Mouse (Mus musculus) heart, embryonic 16.5 days (tissue): ENCODE data around the gene Itgb7. TPM values are rescaled to one million over a fixed set of nuclear protein-coding genes. Genes with fewer than 3 reads are reported as not detected.
A peak's percentile ranks its signal among the peaks of the same experiment; 100 is the strongest.
"Not testable (repeated sequence)": the region's sequence is repeated elsewhere in the genome, so short reads cannot be mapped to it uniquely, and the experiment has no call there.

Experiments
- ATAC-seq: fragments of 200-750 bp; cut with Nextera tagmentation; replicated peaks from 2 replicates; pipeline ENCODE4 v1.8.0; 2017; ENCODE audit warnings: moderate number of reproducible peaks; ENCODE audit not compliant: insufficient read depth, low FRiP score; ENCODE audit errors: extremely low read depth
- H3K27ac ChIP-seq: fragments of 300-500 bp; sonication (generic); 2 replicates; pipeline ENCODE4 v1.5.1; 2014; ENCODE audit warnings: mild to moderate bottlenecking, low read length, control low read depth, moderate library complexity
- H3K27me3 ChIP-seq: fragments of 300-500 bp; sonication (generic); 2 replicates; pipeline ENCODE4 v1.6.1; 2014; ENCODE audit warnings: low read length, mixed read lengths; ENCODE audit not compliant: control insufficient read depth, insufficient read depth
- H3K36me3 ChIP-seq: fragments of 300-500 bp; sonication (generic); 2 replicates; pipeline ENCODE4 v1.6.1; 2014; ENCODE audit not compliant: control insufficient read depth, insufficient read depth
- H3K4me1 ChIP-seq: fragments of 300-500 bp; sonication (generic); 2 replicates; pipeline ENCODE4 v1.6.1; 2014; ENCODE audit warnings: low read length, mixed read lengths; ENCODE audit not compliant: control insufficient read depth, insufficient read depth
- H3K4me2 ChIP-seq: fragments of 300-500 bp; sonication (generic); 2 replicates; pipeline ENCODE4 v1.6.1; 2014; ENCODE audit warnings: low read depth, mild to moderate bottlenecking, control low read depth, low read length
- H3K4me3 ChIP-seq: fragments of 300-500 bp; sonication (generic); 2 replicates; pipeline ENCODE4 v1.5.1; 2014; ENCODE audit warnings: mild to moderate bottlenecking, control low read depth, low read length
- H3K9ac ChIP-seq: fragments of 300-500 bp; sonication (generic); 2 replicates; pipeline ENCODE4 v1.6.1; 2014; ENCODE audit warnings: low read length, control low read depth
- H3K9me3 ChIP-seq: fragments of 300-500 bp; sonication (generic); replicated peaks from 2 replicates; pipeline ENCODE4 v1.6.1; 2016; ENCODE audit warnings: low read length; ENCODE audit not compliant: control insufficient read depth
- WGBS: fragments of 180-500 bp; shearing (Covaris S2); extraction: QIAGEN DNeasy Blood & Tissue Kit; methylation state at CpG from one replicate; pipeline ENCODE4 v1.1.7; 2014; 5-methylcytosine and 5-hydroxymethylcytosine counted together
- polyA plus RNA-seq: library from polyadenylated mRNA; unstranded; fragments of >200 nt; fragmentation: Nextera tagmentation; extraction: Ambion mirVana; gene quantifications from 2 replicates; pipeline ENCODE4 v1.2.1, GENCODE M21; 2015

The Itgb7 gene
- polyA plus RNA-seq, 1 experiment from 2014 or later: 6.9 TPM

GRCm38 (mm10) chr15:102235371-102236027 lies 3.8 kb upstream of the Itgb7 start:
- Histone ChIP-seq H3K9me3 (no peaks in the 10 kb centered on the region), H3K27me3 (no peaks in the 10 kb centered on the region), H3K4me1 (peaks cover 8% of the 10 kb centered on the region), H3K36me3 (no peaks in the 10 kb centered on the region), H3K4me2 (peak overlapping the region; percentile 43), H3K4me3 (no peak overlapping the region), H3K9ac (peak overlapping the region; percentile 33), H3K27ac (no peak overlapping the region)
- ATAC-seq: peak; percentile 25; the same call in 1 of the 2 replicates
- 27% methylated on average over 21 of the region's 21 CpGs for WGBS

DNA sequence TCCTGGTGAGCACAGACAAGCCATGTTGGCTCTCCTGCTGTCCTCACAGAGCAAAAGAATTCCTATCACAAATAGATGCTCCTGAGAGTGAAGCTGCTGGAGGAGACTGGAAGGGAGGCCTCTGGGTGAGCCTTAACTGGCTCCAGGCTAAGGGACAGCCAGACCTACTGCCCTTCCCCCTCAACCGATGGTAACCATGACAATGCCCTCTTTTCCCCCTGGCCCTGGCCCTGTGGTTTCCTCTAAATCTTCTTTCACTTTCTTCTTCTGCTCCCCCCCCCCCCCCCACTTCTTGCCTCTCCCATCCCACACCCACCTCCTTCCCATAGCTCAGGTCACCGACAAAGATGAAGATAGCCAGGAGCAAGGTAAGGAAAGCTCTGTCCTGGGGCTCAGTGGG lies 2.2 kb upstream of the Itgb7 start:
- Histone ChIP-seq H3K9me3 (no peaks in the 10 kb centered on the region), H3K27me3 (no peaks in the 10 kb centered on the region), H3K4me1 (peaks cover 8% of the 10 kb centered on the region), H3K4me3 (no peak overlapping the region), H3K9ac (no peak overlapping the region), H3K4me2 (no peak overlapping the region), H3K27ac (no peak overlapping the region), H3K36me3 (no peaks in the 10 kb centered on the region)
- WGBS: 21% methylated on average over 2 of the region's 2 CpGs
- no peak for ATAC-seq

DNA sequence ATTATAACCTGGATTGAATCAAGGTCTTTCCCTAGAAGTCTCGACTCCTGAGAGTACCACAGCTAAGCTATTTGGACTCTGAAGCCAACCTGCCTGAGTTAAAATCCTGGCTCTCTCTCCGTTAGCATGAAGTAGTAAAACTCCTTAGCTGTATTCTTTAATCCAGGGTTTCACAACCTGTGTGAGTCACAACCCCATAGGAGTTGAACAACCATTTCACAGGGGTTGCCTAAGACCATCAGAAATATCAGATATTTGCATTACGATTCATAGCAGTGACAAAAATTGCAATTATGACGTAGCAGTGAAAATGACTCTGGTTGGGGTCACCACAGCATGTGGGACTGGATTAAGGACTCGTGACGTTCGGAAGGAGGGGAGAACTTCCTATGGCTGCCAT lies 1.0 kb upstream of the Itgb7 start:
- 81% methylated on average over 7 of the region's 7 CpGs for WGBS
- no peaks in the 10 kb centered on the region for H3K27me3 ChIP-seq
- no peak overlapping the region for H3K4me3 ChIP-seq
- no peak overlapping the region for H3K9ac ChIP-seq
- H3K9me3 ChIP-seq: no peaks in the 10 kb centered on the region
- H3K4me1 ChIP-seq: peaks cover 8% of the 10 kb centered on the region
- H3K36me3 ChIP-seq: no peaks in the 10 kb centered on the region
- no peak overlapping the region for H3K4me2 ChIP-seq
- no peak for ATAC-seq
- H3K27ac ChIP-seq: no peak overlapping the region

- Histone ChIP-seq H3K27ac (no peak overlapping the region), H3K9me3 (no peaks in the 10 kb centered on the region), H3K9ac (no peak overlapping the region), H3K4me2 (no peak overlapping the region), H3K4me3 (no peak overlapping the region), H3K36me3 (no peaks in the 10 kb centered on the region), H3K4me1 (peaks cover 7% of the 10 kb centered on the region), H3K27me3 (no peaks in the 10 kb centered on the region)
- WGBS: 75% methylated on average over 17 of the region's 17 CpGs
- ATAC-seq: no peak
These were observed 1.1 kb downstream of the Itgb7 start for GRCm38 (mm10) chr15:102230408-102231321.

GRCm38 (mm10) chr15:102225619-102226018 lies 6.1 kb downstream of the Itgb7 start:
- H3K4me2 ChIP-seq, H3K27ac ChIP-seq, H3K4me3 ChIP-seq, H3K36me3 ChIP-seq, H3K9ac ChIP-seq, ATAC-seq, H3K9me3 ChIP-seq: not testable (repeated sequence)
- WGBS: 65% methylated on average over 6 of the region's 6 CpGs
- Histone ChIP-seq H3K4me1 (peaks cover 11% of the 10 kb centered on the region), H3K27me3 (peaks cover 13% of the 10 kb centered on the region)

DNA sequence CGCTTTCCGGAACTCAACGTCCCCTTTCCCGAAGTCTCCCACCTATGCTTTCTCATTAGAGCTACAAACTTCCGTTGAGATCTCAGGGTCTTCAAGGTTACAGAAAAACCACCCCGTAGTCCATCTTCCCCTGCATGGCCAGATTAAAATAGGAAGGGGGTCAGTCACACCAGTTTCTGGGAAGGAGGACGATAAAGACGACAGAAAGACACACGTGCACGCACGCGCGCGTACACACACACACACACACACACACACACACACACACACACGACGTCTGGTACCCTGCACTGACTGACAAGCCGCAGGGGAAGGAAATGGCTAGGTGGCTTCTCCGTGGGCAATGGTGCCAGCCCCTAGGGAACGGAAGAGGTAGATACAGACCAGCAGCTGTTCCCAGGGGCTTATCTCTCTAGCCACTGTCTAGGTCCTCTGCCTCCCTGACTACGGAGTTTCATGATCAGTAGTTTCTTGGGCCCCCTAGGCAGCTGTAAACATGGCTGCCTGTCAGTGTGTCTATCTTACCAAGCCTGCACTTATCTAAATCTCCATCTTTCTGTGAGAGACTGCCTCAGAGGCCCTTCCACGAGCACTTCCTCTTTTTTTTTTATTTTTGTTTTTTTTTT lies 6.6 kb downstream of the Itgb7 start:
- H3K27me3 ChIP-seq: peaks cover 13% of the 10 kb centered on the region
- no peaks in the 10 kb centered on the region for H3K36me3 ChIP-seq
- peak overlapping the region; percentile 93 for H3K4me2 ChIP-seq
- 14% methylated on average over 20 of the region's 21 CpGs for whole genome bisulfite sequencing
- no peak overlapping the region for H3K27ac ChIP-seq
- peaks cover 11% of the 10 kb centered on the region for H3K4me1 ChIP-seq
- H3K4me3 ChIP-seq: peak overlapping the region; percentile 56
- no peaks in the 10 kb centered on the region for H3K9me3 ChIP-seq
- ATAC-seq: peak; percentile 39; the same call in 1 of the 2 replicates
- H3K9ac ChIP-seq: peak overlapping the region; percentile 68

DNA sequence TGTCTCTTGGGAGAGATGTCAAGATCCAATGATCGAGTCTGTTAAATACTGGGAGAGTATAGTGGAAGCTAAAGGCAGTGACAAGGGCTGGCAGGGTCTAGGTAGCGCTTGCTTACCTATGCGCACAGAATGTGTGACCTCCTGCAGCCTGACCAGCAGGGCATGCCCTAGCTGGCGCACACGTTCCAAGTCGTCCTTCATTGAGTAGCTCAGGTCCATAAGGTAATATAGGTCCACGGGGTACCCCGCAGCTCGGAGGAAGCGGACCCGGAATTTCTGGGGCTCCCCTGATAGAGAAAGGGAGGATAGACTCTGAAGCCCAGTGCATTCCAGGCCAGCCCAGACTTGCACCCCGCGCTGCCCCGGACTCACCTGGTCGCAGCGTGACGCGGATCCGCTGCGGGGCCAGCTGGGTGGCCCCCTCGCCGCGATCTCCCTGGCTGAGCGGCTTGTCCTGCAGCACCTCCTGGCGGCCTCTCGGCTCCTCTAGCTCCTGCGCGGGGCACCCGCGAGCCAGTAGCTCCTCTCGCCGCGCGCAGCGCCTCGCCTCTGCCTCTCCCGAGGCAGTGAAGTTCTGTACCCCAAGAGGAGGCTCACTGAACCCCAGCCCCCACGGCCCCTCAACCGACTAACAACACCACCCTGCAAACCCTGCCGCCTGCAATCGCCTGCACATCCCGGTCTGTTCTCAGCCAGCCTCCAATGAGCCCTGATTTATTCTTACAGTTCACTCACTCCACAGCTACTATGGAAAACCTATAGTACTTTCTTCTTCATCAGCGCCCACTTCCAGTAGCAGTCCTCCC lies 7.4 kb downstream of the Itgb7 start:
- Histone ChIP-seq H3K27me3 (peaks cover 13% of the 10 kb centered on the region), H3K4me3 (peak overlapping the region; percentile 56), H3K36me3 (no peaks in the 10 kb centered on the region), H3K4me1 (peaks cover 11% of the 10 kb centered on the region), H3K27ac (no peak overlapping the region), H3K9ac (peak overlapping the region; percentile 68), H3K4me2 (peak overlapping the region; percentile 93), H3K9me3 (no peaks in the 10 kb centered on the region)
- ATAC-seq: peak; percentile 83
- WGBS: 5% methylated on average over 43 of the region's 43 CpGs

- Histone ChIP-seq H3K9ac (no peak overlapping the region), H3K4me3 (no peak overlapping the region), H3K9me3 (no peaks in the 10 kb centered on the region), H3K27ac (no peak overlapping the region), H3K36me3 (no peaks in the 10 kb centered on the region), H3K4me1 (peaks cover 11% of the 10 kb centered on the region), H3K4me2 (no peak overlapping the region), H3K27me3 (peaks cover 13% of the 10 kb centered on the region)
- 60% methylated on average over 10 of the region's 10 CpGs for WGBS
- ATAC-seq: no peak
These were observed 9.4 kb downstream of the Itgb7 start for GRCm38 (mm10) chr15:102222386-102222785.
